In genomic region chr17:34373055-34373709, GRCm38 (mm10) we compare ENCODE assay signal across 32 mouse cellular contexts. TPM values are rescaled to one million over a fixed set of nuclear protein-coding genes. Genes with fewer than 3 reads are reported as not detected.
"Had no signal": no experiment of that assay in that cellular context is flagged by ENCODE, and none has a peak within 500 bp of the region (broad histone marks: within the 10 kb centered on the region; RNA-seq: fewer than 3 reads in every experiment).

No protein-coding gene starts in this region.

- H3K9me3 ChIP-seq: liver, embryonic 13.5 days; stomach, embryonic 15.5 days had no signal

- H3K9ac ChIP-seq: liver, embryonic 13.5 days; stomach, embryonic 15.5 days had no signal

- H3K4me1 ChIP-seq: liver, embryonic 13.5 days; stomach, embryonic 15.5 days had no signal

- H3K4me2 ChIP-seq: liver, embryonic 13.5 days; midbrain, embryonic 11.5 days; stomach, embryonic 15.5 days had no signal

- H3K36me3 ChIP-seq: liver, embryonic 13.5 days; stomach, embryonic 15.5 days had no signal

- H3K27me3 ChIP-seq: stomach, embryonic 15.5 days had no signal

- H3K4me3 ChIP-seq: left cerebral cortex, adult 2 months; liver, embryonic 13.5 days; stomach, embryonic 15.5 days had no signal

- DNase-seq: kidney, adult 18-20 months; kidney, adult 9 months; kidney, postnatal 14 days; kidney, postnatal 4 days; layer of hippocampus, postnatal 36 days; liver, embryonic 13.5 days; lung, adult 2 months; lung, postnatal 14 days; lung, postnatal 4 days; midbrain, embryonic 14.5 days; right cerebral cortex, adult 18-20 months; right cerebral cortex, postnatal 14 days; thymus, postnatal 25 days had no signal

- H3K27ac ChIP-seq: left cerebral cortex, adult 2 months; liver, embryonic 13.5 days; stomach, embryonic 15.5 days had no signal

RNA-seq across cellular contexts. Expression of gene Btnl1, which starts 3.8 kb away (rescaled TPM):
- total RNA-seq: layer of hippocampus, adult 8-10 months; layer of hippocampus, postnatal 10 days; layer of hippocampus, postnatal 36 days; left cerebral cortex, adult 2 months; left cerebral cortex, postnatal 10 days; left cerebral cortex, postnatal 36 days; liver, adult 2 months; megakaryocyte progenitor cell, adult 5-6 weeks; megakaryocyte-erythroid progenitor cell, adult 5-6 weeks; midbrain, postnatal 0 days had no signal
- polyA plus RNA-seq: kidney, embryonic 16.5 days; limb, embryonic 11.5 days; limb, embryonic 14.5 days; liver, adult 2 months; liver, embryonic 13.5 days; lung, embryonic 16.5 days; midbrain, embryonic 11.5 days; midbrain, embryonic 14.5 days; midbrain, postnatal 0 days; neural tube, embryonic 11.5 days; neural tube, embryonic 14.5 days; urinary bladder, adult 2 months had no signal

RNA-seq across cellular contexts. Expression of gene Btnl2, which starts 18.6 kb away (rescaled TPM):
- total RNA-seq: megakaryocyte progenitor cell, adult 5-6 weeks; megakaryocyte-erythroid progenitor cell, adult 5-6 weeks; midbrain, postnatal 0 days had no signal
- polyA plus RNA-seq: kidney, embryonic 16.5 days; limb, embryonic 11.5 days; liver, adult 2 months; midbrain, embryonic 14.5 days; midbrain, postnatal 0 days; neural tube, embryonic 11.5 days; neural tube, embryonic 14.5 days had no signal

RNA-seq across cellular contexts. Expression of gene BC051142, which starts 25.4 kb away (rescaled TPM):
- total RNA-seq: liver, adult 2 months had no signal

RNA-seq across cellular contexts. Expression of gene H2-Eb2, which starts 47.7 kb away (rescaled TPM):
- total RNA-seq: layer of hippocampus, adult 8-10 months; layer of hippocampus, postnatal 10 days; layer of hippocampus, postnatal 36 days; left cerebral cortex, adult 2 months; left cerebral cortex, postnatal 10 days; left cerebral cortex, postnatal 36 days had no signal
- polyA plus RNA-seq: limb, embryonic 14.5 days; liver, embryonic 13.5 days; liver, embryonic 16.5 days; midbrain, embryonic 11.5 days; midbrain, embryonic 14.5 days; neural tube, embryonic 11.5 days; stomach, embryonic 15.5 days had no signal
